Mouse (Mus musculus) c-Kit-positive CD71-negative TER-119-negative erythroid progenitor cells, embryonic 14.5 days (primary cell): ENCODE measurements at regions not wholly inside any gene's neighbourhood (a gene's known extent, or its start where the extent isn't known, plus 50 kb on each side); places are given as distances from the start of the nearest gene placed in this dataset.
"Not testable (repeated sequence)": the region's sequence is repeated elsewhere in the genome, so short reads cannot be mapped to it uniquely, and the experiment has no call there.

Experiments used
- DNase-seq: peaks from one replicate; pipeline ENCODE4 v3.0.0-alpha.2; 2013; ENCODE audit warnings: low read depth

DNA sequence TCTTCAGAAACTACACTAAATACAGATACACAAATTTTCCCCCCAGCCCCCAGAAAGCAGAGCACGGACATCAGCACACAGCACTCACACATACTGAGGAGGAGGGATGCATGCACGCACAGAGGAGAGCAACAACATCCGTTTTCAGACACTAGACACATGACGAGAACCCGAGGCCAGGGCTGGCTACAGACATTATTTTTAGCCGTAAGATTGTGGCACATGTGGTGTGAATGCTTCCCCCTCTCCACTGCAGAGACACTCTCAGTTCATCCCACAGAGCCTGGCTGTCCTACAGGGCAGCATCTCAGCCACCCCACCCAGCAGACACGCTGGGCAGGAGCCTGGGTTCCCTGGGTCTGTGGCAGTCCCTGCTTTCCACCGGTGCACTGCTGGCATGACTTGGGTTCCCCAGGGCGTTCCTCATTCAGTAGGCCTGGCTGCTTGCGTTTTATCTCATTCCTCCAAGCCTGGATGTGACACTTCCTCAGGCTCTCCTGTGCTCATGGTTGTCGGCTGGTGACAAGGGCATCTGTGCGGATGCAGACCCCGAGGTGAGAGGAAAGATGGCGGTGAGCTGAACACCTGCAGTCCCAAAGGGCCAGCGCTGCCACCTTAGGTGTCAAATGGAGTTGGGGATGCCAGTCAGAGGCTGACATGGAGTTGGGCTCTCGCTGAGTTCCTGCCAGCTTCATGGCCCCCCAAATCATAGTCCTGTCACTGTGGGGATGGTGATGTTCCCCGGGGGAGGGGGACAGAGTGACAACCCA, 247.1 kb upstream of the Myt1l start:
- DNase-seq, result no peak

DNA sequence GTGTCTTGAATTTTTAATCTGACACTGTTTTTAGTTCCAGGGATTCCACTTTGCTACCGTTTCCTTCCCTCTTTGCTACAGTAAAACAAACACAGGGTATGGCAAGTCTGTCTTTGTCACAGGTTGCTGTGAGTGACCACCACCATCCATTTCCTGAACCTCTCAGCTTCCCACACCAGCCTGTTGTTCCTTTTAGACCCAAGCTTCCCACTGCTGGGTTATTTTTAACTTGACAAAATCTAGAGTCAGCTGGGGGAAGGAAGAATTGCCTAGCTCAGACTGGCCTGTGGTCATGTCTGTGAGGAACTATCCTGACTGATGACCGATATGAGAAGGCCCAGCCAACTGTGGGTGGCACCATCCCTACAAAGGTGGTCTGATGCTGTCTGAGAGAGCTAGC, 239.4 kb upstream of the Myt1l start:
- no peak for DNase-seq

DNA sequence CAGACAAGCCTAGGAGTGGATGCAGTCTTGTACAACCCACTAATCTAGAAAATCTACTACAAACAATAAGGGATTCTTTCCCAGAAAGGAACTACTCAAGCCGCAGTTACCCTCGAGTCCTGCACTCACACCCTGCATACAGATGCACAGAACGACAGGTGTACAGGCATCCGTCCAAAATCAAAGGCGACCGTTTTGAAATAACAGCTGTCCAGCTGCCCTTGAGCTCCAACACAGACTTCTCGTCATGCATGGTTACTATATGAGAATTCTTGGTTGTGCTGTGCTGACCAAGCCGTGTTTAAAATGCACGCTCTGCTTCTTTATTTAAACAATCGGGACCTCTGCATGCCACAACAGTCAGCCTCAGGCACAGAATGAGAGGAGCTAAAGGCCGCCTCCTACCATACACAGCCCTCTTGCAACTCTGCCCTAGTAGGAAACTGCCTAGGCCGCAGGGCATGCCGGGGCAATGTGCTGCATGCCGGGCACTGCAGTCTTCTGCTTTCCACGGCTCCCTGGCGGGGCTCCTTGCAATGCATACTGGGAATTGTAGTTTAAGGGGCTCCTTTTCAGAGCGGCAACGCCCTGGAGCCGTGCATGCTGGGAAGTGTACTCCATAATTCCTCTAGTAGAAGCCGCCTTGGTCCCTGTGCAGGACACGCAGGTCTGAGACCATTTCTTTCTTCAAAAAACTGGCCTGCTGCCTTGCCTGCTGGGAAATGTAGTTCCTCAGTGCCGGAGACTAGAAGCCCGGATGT, 237.4 kb upstream of the Myt1l start:
- DNase-seq, result peak; percentile 73

DNA sequence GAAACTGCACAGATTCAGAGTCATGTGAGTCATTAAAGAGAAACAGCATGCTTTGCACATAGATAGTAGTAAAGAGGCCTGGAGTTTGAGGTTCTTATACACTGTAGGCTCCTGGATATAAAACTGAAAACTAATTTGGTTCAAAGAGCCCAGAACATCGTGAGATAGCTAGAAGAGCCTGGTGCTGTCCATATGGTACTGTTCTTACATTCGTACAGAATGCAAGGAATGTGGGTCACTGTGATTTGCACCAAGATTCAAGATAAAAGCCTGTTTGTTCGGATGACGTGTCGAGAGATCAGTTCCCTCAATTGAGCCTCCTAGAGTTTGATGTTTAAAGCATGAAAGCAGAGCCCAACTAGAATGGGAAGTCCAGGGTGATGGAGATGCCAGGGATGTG, 230.2 kb upstream of the Myt1l start:
- no peak for DNase-seq

DNA sequence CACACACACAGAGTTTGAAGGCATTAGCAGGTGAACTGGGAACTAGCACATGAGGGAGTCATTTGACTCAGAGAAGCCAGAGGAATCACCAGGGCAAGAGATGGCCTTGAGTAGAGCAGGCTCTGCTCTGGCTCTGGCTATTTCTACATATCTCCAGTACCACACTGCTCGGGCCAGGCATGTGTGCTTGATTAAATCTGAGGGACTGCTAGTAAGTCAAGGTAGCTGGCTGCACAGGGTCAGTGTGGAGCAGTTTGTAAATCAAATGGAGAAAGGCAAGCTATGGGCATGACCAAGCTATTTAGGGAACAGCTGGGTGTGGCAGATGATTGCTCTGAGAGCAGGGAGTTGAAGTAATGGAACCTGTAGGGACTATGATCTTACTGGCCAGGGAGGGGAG, 212.5 kb upstream of the Myt1l start:
- DNase-seq, result no peak

DNA sequence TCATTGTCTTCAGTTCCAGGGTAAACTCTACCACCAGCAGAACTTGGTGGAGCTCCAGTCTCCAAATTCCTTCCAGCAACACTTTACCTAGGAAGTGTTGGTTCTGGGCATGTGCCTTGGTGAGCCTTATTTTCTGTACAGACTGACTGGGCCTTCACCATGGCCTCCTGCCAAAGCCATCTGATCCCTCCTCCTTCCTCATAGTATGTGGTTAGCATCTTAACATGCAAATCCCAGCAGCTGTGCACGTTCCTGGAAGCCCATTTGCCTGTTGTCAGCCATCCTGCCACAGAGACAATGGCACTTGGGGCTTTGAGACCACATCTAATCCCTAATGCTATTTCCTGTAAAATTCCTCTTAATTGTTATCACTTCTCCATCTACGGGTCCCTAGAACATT, 206.7 kb upstream of the Myt1l start:
- no peak for DNase-seq

DNA sequence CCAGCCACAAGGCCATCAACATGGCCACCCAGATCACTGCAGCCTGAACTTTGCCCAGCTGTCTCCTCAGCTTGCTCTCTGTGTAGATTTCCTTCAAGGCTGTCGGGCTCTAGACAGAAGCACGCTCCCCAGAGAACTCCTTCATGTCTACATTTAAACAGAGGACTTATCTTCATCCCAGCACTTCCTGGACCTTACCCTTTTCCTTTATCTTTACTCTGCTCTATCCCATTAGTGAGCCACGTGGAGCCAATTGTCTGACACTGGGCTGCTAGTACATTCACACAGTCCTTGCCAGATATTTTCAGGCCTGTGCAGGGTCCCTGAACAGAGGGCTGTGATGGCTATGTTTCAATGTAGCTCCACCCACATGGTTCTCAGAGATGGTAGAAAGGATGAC, 204.7 kb upstream of the Myt1l start:
- no peak for DNase-seq

DNA sequence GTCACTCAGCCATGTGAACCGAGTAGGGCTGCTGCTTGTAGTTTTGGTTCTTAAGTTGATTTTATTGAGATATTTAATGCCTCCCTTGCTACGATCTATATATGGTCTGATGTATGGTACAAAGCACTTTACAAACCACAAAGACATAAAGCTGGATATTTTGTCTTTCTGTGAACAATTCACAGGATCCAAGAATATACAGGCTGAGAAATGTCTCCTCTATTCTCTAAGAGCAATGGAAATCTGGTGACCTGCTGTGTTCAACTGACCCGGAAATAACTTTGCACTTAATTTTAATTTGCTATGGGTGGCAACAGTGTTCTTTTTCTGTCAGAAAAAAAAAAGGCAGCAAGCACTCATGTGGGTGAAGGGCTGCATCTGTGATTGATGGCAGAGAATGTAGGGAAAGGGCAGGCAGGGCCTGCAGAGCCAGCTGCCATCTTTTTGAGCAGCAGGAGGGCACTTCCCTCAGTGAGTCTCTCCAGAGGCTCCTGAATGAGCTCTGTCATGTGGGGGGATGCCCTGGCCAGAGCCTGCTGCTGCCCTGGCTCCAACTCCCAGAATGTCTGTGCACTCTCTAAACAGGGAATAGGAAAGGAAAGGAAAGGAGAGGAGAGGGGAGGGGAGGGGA, 192.2 kb upstream of the Myt1l start:
- no peak for DNase-seq

DNA sequence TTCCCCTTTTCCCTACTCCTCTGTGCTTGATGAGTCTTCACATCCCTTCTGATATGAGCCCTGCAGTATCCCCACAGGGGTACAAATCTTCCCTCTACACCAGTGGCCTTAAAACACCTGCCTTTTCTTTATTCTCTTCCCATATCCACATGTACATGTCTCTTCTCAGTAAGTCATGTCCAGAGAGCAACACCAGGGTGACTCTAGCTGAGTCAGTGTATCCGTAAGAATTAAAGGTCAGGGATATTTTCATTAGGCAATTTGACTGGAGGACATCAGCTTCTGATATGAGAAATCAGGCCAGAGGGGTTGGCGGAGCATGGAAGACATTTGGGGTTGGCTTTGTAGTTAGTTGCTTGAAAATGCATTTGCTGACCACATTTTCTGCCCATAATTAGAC, 190.8 kb upstream of the Myt1l start:
- DNase-seq, result no peak

DNA sequence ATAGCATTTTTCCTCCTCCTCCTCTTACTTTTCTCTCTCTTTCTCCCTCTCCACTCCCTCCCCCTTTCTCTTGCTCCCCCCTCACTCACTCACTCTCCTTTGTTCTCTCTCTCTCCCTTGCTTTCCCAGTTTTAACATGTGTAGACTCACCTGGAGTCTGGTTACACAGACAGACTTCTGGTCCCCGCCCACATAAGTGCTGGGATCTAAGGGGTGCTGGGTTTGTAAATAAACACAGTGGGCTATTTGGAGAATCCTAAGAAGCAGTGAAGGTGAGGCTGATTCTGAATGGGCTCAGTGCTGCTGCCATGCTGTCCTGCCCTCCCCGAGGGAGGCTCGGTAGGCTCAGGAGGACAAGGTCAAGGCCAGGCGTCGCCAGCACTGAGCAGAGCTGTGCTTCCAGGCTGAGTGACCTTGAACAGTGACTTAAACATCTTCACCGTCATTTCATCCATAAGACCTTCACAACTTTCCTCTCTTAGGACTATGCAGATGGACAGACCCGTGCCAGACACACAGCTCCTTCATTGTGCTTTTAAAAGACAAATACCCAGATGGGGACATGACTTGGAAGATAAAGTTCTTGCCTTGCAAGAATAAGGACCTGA, 186.7 kb upstream of the Myt1l start:
- DNase-seq, result no peak

DNA sequence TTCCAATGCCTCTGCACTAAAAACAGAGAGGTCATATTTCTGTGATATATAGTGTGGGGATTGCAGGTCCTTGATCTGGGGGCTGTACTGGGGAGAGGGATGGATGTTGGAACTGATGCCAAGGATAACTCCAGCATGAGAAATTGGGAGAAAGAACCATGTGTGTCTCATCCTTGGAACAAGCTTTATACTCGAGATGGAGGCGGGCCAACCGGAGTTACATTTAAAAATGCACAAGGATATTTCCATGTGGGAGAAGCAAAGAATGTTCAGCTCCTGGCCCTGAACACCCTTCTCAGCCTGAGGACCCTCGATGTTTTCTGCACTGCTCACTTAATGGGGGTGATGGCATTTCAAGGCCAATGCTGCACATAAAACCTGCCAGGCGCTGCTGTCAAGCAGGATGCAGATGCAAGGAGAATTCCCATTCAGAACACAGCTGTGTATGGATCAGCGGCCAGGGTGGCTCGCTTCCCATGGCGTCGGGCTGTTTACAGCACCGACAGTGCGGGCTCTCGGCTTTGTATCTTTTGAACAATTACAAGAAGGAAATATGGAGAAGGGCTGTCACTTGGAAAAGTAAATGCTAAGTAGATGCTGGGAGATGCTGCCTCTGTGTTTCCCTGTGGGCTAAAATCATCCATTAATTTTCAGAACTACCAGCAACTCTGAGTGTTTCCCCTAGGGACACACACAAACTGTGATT, 184.9 kb upstream of the Myt1l start:
- DNase-seq, result no peak

DNA sequence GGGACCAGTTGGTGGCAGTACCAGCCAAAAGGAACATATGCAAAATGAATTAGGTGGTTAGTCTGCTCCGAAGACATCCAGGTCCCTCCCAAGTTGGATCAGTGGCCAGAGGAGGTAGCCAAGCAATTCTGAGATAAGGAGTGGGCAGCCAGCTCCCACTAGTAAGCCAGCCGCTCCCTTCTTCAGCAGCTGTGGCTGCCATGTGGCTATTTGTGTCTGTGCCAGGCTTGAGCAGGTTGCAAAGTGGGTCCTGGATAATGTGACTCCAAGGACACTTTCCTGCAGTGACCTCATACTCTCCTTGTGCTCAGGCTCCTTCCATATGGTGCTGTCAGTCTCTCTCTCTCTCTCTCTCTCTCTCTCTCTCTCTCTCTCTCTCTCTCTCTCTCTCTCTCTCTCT, 179.5 kb upstream of the Myt1l start:
- DNase-seq, result no peak

DNA sequence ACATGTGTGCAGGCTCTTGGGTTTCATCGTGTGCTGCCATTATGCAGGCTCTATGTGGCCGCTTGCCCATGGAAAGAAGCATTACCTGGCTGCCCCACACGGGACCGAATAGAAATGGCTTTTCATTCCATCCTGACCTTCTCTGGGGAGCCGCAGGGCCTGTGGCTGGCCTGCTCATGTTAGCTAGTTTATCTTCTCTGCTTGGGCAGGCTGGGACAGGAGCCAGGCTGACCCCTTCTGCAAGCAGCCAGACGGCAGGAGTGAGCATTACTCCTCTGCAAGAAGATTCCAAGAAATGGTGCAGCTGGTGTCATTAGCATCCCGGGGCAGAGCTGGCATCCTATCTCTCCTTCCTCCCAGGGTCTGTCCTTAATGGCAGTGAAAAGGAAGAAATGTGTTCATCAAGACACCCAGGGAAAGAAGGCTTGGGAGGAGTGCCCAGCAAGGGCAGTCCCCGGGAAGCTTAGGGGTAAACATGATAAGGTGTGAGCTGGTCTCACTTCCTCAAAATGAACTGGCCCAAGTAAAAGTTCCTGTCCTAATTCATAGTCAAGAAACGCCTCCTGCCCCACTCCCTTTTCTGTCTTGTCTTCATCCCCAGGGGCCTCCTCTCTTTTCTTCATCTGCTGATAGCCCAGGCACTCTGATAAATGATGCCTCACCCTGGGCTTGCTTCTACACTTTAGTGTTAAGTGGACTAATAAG, 178.9 kb upstream of the Myt1l start:
- DNase-seq, result no peak

DNA sequence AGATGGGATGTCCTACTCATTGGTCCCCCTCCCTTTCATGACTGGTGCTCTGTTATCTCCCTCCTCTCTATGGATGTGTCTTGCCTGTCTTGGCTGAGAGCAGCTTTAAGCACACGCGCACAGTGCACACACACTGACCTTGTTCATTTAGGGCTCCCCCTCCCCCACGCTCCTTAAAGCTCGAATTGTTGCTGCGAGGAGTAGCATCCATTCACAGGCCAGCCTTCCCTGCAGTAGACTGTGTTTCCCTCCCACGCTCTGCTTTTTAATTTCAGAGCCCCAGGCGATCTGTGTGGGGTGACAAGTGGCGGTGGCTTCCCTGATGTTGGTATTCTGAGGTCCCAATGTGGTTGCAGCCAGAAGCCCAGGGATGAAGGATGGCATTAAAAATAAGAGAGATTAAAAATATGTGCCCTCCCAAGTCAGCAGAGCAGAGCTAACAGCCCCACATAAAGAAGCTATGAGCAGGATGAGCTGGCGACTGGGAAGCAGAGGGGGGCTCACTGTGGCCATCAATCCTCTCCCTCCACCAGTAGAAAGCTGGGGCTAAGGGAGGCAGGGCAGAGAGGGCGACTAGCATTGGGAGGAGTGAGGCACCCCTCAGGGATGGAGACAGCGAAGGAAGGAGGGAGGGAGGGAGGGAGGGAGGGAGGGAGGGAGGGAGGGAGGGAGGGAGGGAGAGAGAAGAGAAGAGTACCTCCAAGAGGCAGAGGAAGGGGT, 174.2 kb upstream of the Myt1l start:
- DNase-seq, result no peak

DNA sequence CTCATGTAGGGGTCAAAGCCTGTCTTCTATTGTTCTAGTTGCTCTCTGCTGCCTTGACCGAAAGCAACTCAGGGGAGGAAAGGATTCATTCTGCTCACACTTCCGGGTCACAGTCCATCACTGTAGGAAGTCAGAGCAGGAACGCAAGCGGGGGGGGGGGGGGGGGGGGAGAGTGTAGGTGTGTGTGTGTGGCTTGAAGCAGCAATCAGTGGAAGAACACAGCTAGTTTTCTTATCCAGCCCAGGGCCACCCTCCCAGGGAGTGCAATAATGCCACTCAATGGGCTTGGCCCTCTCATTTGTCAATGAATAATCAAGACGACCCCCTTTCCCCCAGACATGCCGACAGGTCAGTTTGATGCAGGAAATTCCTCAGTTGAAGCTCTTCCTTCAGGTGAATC, 173.4 kb upstream of the Myt1l start:
- DNase-seq, result no peak

DNA sequence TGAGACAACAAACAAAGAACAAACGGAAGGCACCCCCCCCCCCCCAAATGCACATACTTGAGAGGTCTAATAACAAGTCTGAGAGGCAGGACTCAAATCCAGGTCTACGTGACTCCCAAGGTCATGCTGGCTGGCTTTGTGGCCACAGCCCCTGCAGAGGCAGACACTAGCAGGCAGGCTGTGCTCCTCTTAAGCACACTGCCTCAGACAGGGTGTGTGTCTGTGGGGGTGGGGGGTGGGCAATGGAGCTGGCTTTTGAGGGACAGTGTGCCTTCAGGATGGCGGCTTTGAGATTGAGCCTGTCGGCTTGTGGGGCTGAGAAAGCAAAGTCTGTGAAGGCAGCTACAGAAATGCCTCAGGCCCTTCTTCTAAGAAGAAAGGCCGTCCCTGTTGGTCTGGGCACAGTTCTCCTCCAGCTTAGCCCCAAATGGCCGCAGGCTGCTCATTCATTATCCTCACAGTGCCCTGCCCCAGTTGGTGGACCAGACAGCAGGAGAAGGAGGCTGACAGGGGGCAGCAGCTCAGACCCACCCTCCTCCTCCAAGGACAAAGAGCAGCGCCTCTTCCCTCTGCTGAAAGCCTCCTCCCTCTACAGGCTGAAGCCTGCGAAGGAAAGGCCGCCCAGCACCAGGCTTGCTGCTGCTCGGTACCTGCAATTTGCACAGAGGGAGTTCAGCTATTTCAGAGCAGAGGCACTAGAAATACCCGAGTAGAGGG, 171.3 kb upstream of the Myt1l start:
- no peak for DNase-seq

DNA sequence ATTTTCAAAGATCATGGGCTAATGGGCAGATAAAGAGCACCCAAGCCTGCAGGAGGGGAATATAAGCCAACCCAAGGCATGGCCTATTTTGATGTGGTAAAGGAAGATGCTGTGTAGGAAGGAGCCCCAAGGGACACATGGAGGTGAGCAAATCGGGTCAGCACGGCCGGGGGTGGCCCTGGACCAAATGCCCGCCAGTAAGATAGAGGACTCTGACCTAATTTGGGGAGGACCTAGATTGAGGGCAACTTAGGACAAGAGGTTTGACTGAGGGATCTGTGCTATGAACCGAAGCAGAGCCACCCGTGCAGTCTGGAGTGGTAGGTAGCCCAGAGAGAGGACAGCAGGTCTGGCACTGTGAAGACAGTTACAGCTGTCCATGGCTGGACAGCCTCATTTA, 166.9 kb upstream of the Myt1l start:
- no peak for DNase-seq

DNA sequence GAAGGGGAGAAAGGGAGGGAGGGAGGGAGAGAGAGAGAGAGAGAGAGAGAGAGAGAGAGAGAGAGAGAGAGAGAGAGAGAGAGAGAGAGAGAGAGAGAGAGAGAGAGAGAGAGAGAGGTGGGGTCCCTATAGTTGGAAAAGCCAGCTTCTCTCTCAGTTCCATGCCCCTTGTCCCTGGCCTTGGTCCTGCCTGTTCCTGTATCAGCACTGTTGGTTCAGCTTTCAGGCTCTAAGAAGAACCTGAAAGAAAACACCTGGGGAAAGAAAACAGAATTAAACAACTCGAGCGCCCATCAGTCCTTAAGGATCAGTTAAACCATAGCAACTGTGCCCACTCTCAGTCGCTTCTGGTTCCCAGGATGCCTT, 160.5 kb upstream of the Myt1l start:
- DNase-seq, result not testable (repeated sequence)

DNA sequence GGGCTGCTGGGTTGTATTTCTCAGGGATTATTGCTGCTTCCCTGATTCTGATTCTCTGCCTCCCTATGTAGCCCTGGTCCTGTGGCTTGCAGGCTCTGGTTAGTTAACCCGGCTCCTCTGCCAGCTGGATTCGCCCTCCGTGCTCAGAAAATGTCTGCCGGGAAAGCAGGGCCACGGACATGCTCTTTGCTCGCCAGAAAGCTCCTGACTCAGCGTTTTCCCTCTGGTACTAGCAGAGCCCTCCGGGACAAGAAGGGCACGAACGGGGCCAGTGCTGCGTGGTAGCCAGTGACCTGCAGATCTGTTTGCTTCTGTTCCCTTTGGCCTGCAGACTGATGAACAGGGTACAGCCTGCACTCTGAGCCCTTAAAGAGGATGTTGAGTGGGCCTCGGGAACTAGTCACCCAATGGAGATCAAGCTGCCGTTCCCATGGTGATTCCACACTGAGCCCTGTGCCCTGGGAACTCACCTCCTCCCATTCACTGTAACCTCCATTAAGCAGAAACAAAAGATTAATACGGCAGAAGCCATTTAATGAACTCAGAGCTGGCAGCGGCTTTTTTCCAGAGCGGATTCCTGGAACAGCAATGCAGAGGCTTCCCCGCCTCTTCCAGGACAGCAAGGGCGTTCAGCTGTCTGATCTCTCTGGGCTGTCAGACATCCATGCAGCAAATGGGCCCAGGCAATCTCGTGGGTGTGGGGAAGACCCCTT, 159.9 kb upstream of the Myt1l start:
- DNase-seq, result no peak

DNA sequence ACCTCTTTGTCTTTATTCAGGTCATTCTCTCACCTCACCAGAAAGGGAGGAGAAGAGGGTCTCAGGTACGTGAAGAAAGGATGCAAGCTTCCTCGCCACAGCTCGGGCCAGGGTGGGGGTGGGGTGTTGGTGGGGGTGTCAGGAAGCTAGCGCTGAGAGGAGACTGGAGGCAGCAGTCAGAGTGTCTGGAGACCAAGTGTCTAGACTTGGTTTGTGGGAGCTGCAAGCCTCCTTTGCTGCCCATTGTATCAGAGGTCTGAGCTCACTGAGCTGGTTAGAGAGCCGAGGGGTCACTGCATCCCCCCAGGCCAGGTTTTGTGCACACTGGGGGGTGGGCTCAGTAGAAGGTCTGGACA, 159.4 kb upstream of the Myt1l start:
- no peak for DNase-seq
